Mouse (Mus musculus): ENCODE data around the gene Tmem100. TPM values are rescaled to one million over a fixed set of nuclear protein-coding genes. Genes with fewer than 3 reads are reported as not detected.

The Tmem100 gene
- polyA plus RNA-seq, 1 experiment from 2014 or later, result 17.7 TPM

Other genes starting within 250 kb of the Tmem100 start
- gene Pctp, start 27.5 kb upstream of the Tmem100 start, polyA plus RNA-seq (2014; fragmentation: Nextera tagmentation; extraction: Ambion mirVana), result 6.2 and 7.7 TPM in 2 replicates
- gene Gm45716, start 157.3 kb downstream of the Tmem100 start, polyA plus RNA-seq (2014; fragmentation: Nextera tagmentation; extraction: Ambion mirVana), result 16.9 and 17.1 TPM in 2 replicates
- 45.2 and 46.3 TPM in 2 replicates for gene Mmd, start 219.1 kb downstream of the Tmem100 start, polyA plus RNA-seq (2014; fragmentation: Nextera tagmentation; extraction: Ambion mirVana)

Measured in embryonic facial prominence, embryonic 11.5 days (tissue).